Mouse (Mus musculus): Measurements from ENCODE around the gene Sema4d. TPM values are rescaled to one million over a fixed set of nuclear protein-coding genes. Genes with fewer than 3 reads are reported as not detected.

The Sema4d gene
- total and polyA plus RNA-seq, 3 experiments: 6.9 to 20.3 TPM; not detected in 1

- H3K9ac ChIP-seq (ENCODE audit: control insufficient read depth, low read depth, low read length, poor library complexity, severe bottlenecking): no peak overlapping the region
- no peaks in the 10 kb centered on the region for H3K79me2 ChIP-seq (ENCODE audit: control insufficient read depth, insufficient read depth, low read length, poor library complexity)
- H3K27me3 ChIP-seq (ENCODE audit: control insufficient read depth in 1 of 2, insufficient read depth in 2 of 2, low read length in 2 of 2): no peaks in the 10 kb centered on the region; a peak in 1 of 4 replicates
- H3K36me3 ChIP-seq (ENCODE audit: control insufficient read depth in 1 of 2, insufficient read depth in 2 of 2, low read length in 2 of 2): no peaks in the 10 kb centered on the region; a peak in 1 of 4 replicates
- H3K9me3 ChIP-seq (replicated peaks; ENCODE audit: insufficient read depth, low read length): no peaks in the 10 kb centered on the region
- TF ChIP-seq NELFE (IDR thresholded peaks at IDR 0.05; ENCODE audit: low read depth, low read length) (no peak), CTCF (IDR thresholded peaks at IDR 0.05 in 2 of 3, conservative IDR thresholded peaks at IDR 0.05 in 1 of 3; ENCODE audit: control insufficient read depth in 1 of 3, insufficient read depth in 1 of 3, low read depth in 2 of 3, low read length in 3 of 3, poor library complexity in 1 of 3, severe bottlenecking in 1 of 3) (no peak), ZMIZ1 (IDR thresholded peaks at IDR 0.05; ENCODE audit: low read depth, low read length) (no peak), USF1 (IDR thresholded peaks at IDR 0.05; ENCODE audit: low read depth, low read length) (no peak), KAT2A (conservative IDR thresholded peaks at IDR 0.05; ENCODE audit: low read depth, low read length) (no peak)
- no peak for DNase-seq (ENCODE audit: low read depth, low spot score)
- no peaks in the 10 kb centered on the region for H3K4me1 ChIP-seq (ENCODE audit: control insufficient read depth in 1 of 2, insufficient read depth in 2 of 2, low read length in 2 of 2)
- H3K27ac ChIP-seq (ENCODE audit: control insufficient read depth, low read depth, low read length): no peak overlapping the region
- H3K4me3 ChIP-seq (ENCODE audit: control insufficient read depth in 1 of 2, insufficient read depth in 1 of 2, low read depth in 2 of 2, low read length in 2 of 2): no peak overlapping the region
Measured at GRCm38 (mm10) chr13:51806220-51806619, 12.7 kb upstream of the Sema4d start.

- DNase-seq (ENCODE audit: low read depth, low spot score): no peak
- no peak overlapping the region for H3K27ac ChIP-seq (ENCODE audit: control insufficient read depth, low read depth, low read length)
- H3K9me3 ChIP-seq (replicated peaks; ENCODE audit: insufficient read depth, low read length): no peaks in the 10 kb centered on the region
- H3K4me1 ChIP-seq (ENCODE audit: control insufficient read depth in 1 of 2, insufficient read depth in 2 of 2, low read length in 2 of 2): no peaks in the 10 kb centered on the region; a peak in 1 of 4 replicates
- H3K9ac ChIP-seq (ENCODE audit: control insufficient read depth, low read depth, low read length, poor library complexity, severe bottlenecking): no peak overlapping the region
- H3K27me3 ChIP-seq (ENCODE audit: control insufficient read depth in 1 of 2, insufficient read depth in 2 of 2, low read length in 2 of 2): no peaks in the 10 kb centered on the region; a peak in 1 of 4 replicates
- H3K79me2 ChIP-seq (ENCODE audit: control insufficient read depth, insufficient read depth, low read length, poor library complexity): no peaks in the 10 kb centered on the region
- no peak overlapping the region for H3K4me3 ChIP-seq (ENCODE audit: control insufficient read depth in 1 of 2, insufficient read depth in 1 of 2, low read depth in 2 of 2, low read length in 2 of 2)
- TF ChIP-seq POLR2AphosphoS2 (IDR thresholded peaks at IDR 0.05; ENCODE audit: low read length) (no peak), CHD1 (IDR thresholded peaks at IDR 0.05; ENCODE audit: low read depth, low read length) (no peak), ELF1 (IDR thresholded peaks at IDR 0.05; ENCODE audit: low read depth, low read length) (no peak)
- H3K36me3 ChIP-seq (ENCODE audit: control insufficient read depth in 1 of 2, insufficient read depth in 2 of 2, low read length in 2 of 2): no peaks in the 10 kb centered on the region; a peak in 1 of 4 replicates
Measured at GRCm38 (mm10) chr13:51805634-51806033, 12.1 kb upstream of the Sema4d start.

- no peak overlapping the region for H3K4me3 ChIP-seq (ENCODE audit: control insufficient read depth in 1 of 2, insufficient read depth in 1 of 2, low read depth in 2 of 2, low read length in 2 of 2)
- H3K27ac ChIP-seq (ENCODE audit: control insufficient read depth, low read depth, low read length): no peak overlapping the region
- no peak for DNase-seq (ENCODE audit: low read depth, low spot score)
- H3K27me3 ChIP-seq (ENCODE audit: control insufficient read depth in 1 of 2, insufficient read depth in 2 of 2, low read length in 2 of 2): no peaks in the 10 kb centered on the region
- peaks cover 14 to 25% of the 10 kb centered on the region in 2 experiments for H3K4me1 ChIP-seq (ENCODE audit: control insufficient read depth in 1 of 2, insufficient read depth in 2 of 2, low read length in 2 of 2)
- no peak for TF ChIP-seq CHD1 (IDR thresholded peaks at IDR 0.05; ENCODE audit: low read depth, low read length)
- TF ChIP-seq POLR2AphosphoS5 (IDR thresholded peaks at IDR 0.05; ENCODE audit: borderline replicate concordance, low read depth, low read length): no peak
- TF ChIP-seq NRF1 (IDR thresholded peaks at IDR 0.05; ENCODE audit: insufficient read depth, low read depth, low read length, poor library complexity, severe bottlenecking): no peak
- no peak for TF ChIP-seq SIN3A (IDR thresholded peaks at IDR 0.05; ENCODE audit: low read length)
- TF ChIP-seq CTCF (IDR thresholded peaks at IDR 0.05 in 2 of 3, conservative IDR thresholded peaks at IDR 0.05 in 1 of 3; ENCODE audit: control insufficient read depth in 1 of 3, insufficient read depth in 1 of 3, low read depth in 2 of 3, low read length in 3 of 3, poor library complexity in 1 of 3, severe bottlenecking in 1 of 3): no peak
- TF ChIP-seq MEF2A (IDR thresholded peaks at IDR 0.05; ENCODE audit: extremely low read depth, insufficient replicate concordance, low read depth, low read length, poor library complexity, severe bottlenecking): no peak
- TF ChIP-seq USF2 (IDR thresholded peaks at IDR 0.05; ENCODE audit: borderline replicate concordance in 1 of 2, insufficient read depth in 1 of 2, low read depth in 1 of 2, low read length in 2 of 2): no peak
- TF ChIP-seq ETS1 (IDR thresholded peaks at IDR 0.05; ENCODE audit: low read depth, low read length): no peak
- TF ChIP-seq TBP (IDR thresholded peaks at IDR 0.05; ENCODE audit: low read depth, low read length): no peak
- no peak for TF ChIP-seq POLR2A (IDR thresholded peaks at IDR 0.05; ENCODE audit: control insufficient read depth in 1 of 2, insufficient read depth in 1 of 2, low read depth in 1 of 2, low read length in 2 of 2, poor library complexity in 1 of 2)
- TF ChIP-seq ELF1 (IDR thresholded peaks at IDR 0.05; ENCODE audit: low read depth, low read length): no peak
- TF ChIP-seq ZKSCAN1 (IDR thresholded peaks at IDR 0.05; ENCODE audit: low read depth, low read length): no peak
- no peak for TF ChIP-seq BHLHE40 (IDR thresholded peaks at IDR 0.05; ENCODE audit: borderline replicate concordance, low read depth, low read length)
- TF ChIP-seq ZMIZ1 (IDR thresholded peaks at IDR 0.05; ENCODE audit: low read depth, low read length): no peak
- no peak for TF ChIP-seq MAZ (IDR thresholded peaks at IDR 0.05; ENCODE audit: low read depth, low read length)
- no peak for TF ChIP-seq KAT2A (conservative IDR thresholded peaks at IDR 0.05; ENCODE audit: low read depth, low read length)
- TF ChIP-seq MXI1 (IDR thresholded peaks at IDR 0.05; ENCODE audit: low read depth, low read length): no peak
- no peaks in the 10 kb centered on the region for H3K79me2 ChIP-seq (ENCODE audit: control insufficient read depth, insufficient read depth, low read length, poor library complexity)
- peaks cover 0 to 13% of the 10 kb centered on the region in 2 experiments; a peak in 2 of 4 replicates for H3K36me3 ChIP-seq (ENCODE audit: control insufficient read depth in 1 of 2, insufficient read depth in 2 of 2, low read length in 2 of 2)
- H3K9ac ChIP-seq (ENCODE audit: control insufficient read depth, low read depth, low read length, poor library complexity, severe bottlenecking): no peak overlapping the region
- H3K9me3 ChIP-seq (replicated peaks; ENCODE audit: insufficient read depth, low read length): no peaks in the 10 kb centered on the region
Measured at GRCm38 (mm10) chr13:51800921-51801320, 7.4 kb upstream of the Sema4d start.
